Mouse (Mus musculus) lung, postnatal 0 days (tissue): ENCODE results near the gene Lrp10. TPM values are rescaled to one million over a fixed set of nuclear protein-coding genes. Genes with fewer than 3 reads are reported as not detected.

ENCODE experiments used
- ATAC-seq: fragments of 200-750 bp; cut with Nextera tagmentation; 2 replicates; pipeline ENCODE4 v1.8.0; 2017; ENCODE audit warnings: moderate library complexity
- DNase-seq: peaks from one replicate; pipeline ENCODE4 v3.0.0-alpha.2; 2016; ENCODE audit warnings: low spot score
- H3K27ac ChIP-seq: fragments of 300-500 bp; sonication (generic); 2 replicates; pipeline ENCODE4 v1.5.1; 2014; ENCODE audit warnings: antibody characterized with exemption, mild to moderate bottlenecking, low read length, mixed read lengths
- H3K27me3 ChIP-seq: fragments of 300-500 bp; sonication (generic); replicated peaks from 2 replicates; pipeline ENCODE4 v1.6.1; 2014; ENCODE audit warnings: low read length, mixed read lengths; ENCODE audit not compliant: insufficient read depth
- H3K36me3 ChIP-seq: fragments of 300-500 bp; sonication (generic); 2 replicates; pipeline ENCODE4 v1.6.1; 2014; ENCODE audit warnings: low read length, mixed read lengths; ENCODE audit not compliant: insufficient read depth
- H3K4me1 ChIP-seq: fragments of 300-500 bp; sonication (generic); 2 replicates; pipeline ENCODE4 v1.6.1; 2014; ENCODE audit warnings: antibody characterized with exemption, low read depth, low read length, mixed read lengths; ENCODE audit not compliant: insufficient read depth
- H3K4me2 ChIP-seq: fragments of 300-500 bp; sonication (generic); replicated peaks from 2 replicates; pipeline ENCODE4 v1.6.1; 2014; ENCODE audit warnings: low read depth, mild to moderate bottlenecking, low read length, moderate library complexity, mixed read lengths
- H3K4me3 ChIP-seq: fragments of 300-500 bp; sonication (generic); 2 replicates; pipeline ENCODE4 v1.5.1; 2014; ENCODE audit warnings: low read depth, low read length
- H3K9ac ChIP-seq: fragments of 300-500 bp; sonication (generic); replicated peaks from 2 replicates; pipeline ENCODE4 v1.6.1; 2014; ENCODE audit warnings: low read depth, mild to moderate bottlenecking
- H3K9me3 ChIP-seq: fragments of 300-500 bp; sonication (generic); 2 replicates; pipeline ENCODE4 v1.6.1; 2016; ENCODE audit warnings: low read length, mixed read lengths
- CTCF ChIP-seq: IDR thresholded peaks from 2 replicates; pipeline ENCODE4 v1.5.1; 2016; ENCODE audit warnings: antibody characterized with exemption, mild to moderate bottlenecking
- EP300 ChIP-seq: IDR thresholded peaks from 2 replicates; pipeline ENCODE4 v1.6.1; 2016; ENCODE audit warnings: antibody characterized with exemption, mild to moderate bottlenecking, control low read depth
- WGBS: fragments of 180-500 bp; shearing (Covaris S2); extraction: QIAGEN DNeasy Blood & Tissue Kit; methylation state at CpG from one replicate; pipeline ENCODE4 v1.1.7; 2014; 5-methylcytosine and 5-hydroxymethylcytosine counted together
- polyA plus RNA-seq: library from polyadenylated mRNA; unstranded; fragments of >200 nt; fragmentation: Nextera tagmentation; extraction: Ambion mirVana; gene quantifications from 2 replicates; pipeline ENCODE4 v1.2.1, GENCODE M21; 2015

Gene Lrp10
- polyA plus RNA-seq, 1 experiment from 2014 or later, result 96.5 TPM

DNA sequence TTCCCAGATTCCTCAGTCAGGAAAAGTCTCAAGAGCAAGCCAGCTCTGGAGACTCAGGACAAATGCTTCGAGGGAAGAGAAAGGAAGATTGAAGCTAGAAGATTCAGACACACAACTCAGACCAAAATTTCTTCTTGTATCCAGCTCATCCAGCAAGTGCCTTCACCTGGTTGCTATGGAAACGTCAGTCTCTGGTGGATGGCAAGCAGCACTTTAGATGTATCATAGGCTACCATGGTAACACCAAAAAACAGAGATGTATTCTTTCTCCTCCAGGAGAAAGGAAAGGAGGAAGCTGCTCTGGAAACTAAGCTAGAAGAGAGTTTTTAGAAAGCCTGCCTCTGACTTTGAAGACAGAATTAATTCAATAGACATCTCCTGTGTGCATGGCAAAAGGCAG, 23.8 kb downstream of the Lrp10 start:
- Histone ChIP-seq H3K9me3 (no peaks in the 10 kb centered on the region), H3K4me2 (no peak overlapping the region), H3K27me3 (no peaks in the 10 kb centered on the region), H3K36me3 (no peaks in the 10 kb centered on the region), H3K27ac (no peak overlapping the region), H3K9ac (no peak overlapping the region), H3K4me3 (no peak overlapping the region), H3K4me1 (no peaks in the 10 kb centered on the region)
- TF ChIP-seq CTCF, result no peak
- no peak for TF ChIP-seq EP300
- DNase-seq (no peak), ATAC-seq (no peak)
- 51% methylated on average over 2 of the region's 2 CpGs for WGBS

DNA sequence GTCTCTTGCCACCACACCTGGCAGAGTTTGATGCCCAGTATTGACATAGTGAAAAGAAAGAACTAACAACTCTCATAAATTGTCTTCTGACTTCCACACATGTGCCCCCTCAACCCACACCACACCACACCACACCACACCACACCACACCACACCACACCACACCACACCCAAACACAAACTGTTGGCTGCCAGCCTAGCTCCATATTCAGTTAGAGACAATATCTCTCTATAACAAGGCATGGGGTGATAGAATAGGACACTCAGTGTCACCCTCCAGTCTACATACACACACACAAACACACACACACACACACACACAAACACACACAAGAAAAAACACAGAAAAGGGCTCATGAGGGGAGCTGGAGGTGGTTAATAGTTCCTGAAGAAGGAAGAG, 24.4 kb downstream of the Lrp10 start:
- no peak for TF ChIP-seq EP300
- no peak for TF ChIP-seq CTCF
- H3K9me3 ChIP-seq, result no peaks in the 10 kb centered on the region
- no peaks in the 10 kb centered on the region for H3K27me3 ChIP-seq
- H3K36me3 ChIP-seq, result no peaks in the 10 kb centered on the region
- no peak overlapping the region for H3K4me2 ChIP-seq
- H3K27ac ChIP-seq, result no peak overlapping the region
- DNase-seq (no peak), ATAC-seq (no peak)
- no peak overlapping the region for H3K9ac ChIP-seq
- H3K4me3 ChIP-seq, result no peak overlapping the region
- H3K4me1 ChIP-seq, result no peaks in the 10 kb centered on the region

DNA sequence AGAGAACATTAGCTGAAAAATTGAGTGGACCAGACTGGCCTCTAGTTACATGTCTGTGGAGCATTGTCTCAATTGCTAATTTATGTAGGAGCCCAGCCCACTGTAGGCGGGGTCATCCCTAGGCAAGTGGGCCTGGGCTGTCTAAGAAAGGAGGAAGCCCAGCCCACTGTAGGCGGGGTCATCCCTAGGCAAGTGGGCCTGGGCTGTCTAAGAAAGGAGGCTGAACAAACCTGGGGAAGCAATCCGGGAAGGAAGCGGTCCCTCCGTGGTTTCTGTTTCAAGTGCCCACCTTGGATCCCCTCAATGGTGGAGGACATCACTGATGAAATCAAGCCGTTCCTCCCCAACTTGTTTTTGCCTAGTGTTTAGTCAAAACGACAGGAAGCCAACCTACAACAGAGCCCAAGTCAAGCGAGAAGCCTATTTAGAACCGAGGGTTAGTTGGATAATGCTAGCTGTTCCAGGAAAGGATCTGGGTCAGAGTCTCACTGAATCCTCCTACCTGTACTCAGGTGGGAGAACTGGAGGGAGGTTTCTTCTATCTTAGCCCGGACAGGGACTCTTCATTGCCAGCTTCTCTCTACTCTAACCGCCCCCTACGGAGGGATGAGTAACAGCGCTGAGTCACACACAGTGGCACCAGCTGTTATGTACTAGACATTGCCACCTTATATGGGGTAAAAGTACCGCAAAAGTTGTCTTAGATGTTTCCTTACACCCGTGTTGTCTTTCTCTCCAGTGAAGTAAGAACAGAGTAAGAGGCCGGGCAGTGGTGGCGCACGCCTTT, 28.6 kb downstream of the Lrp10 start:
- Histone ChIP-seq H3K27ac (no peak overlapping the region), H3K27me3 (no peaks in the 10 kb centered on the region), H3K4me2 (no peak overlapping the region), H3K4me1 (no peaks in the 10 kb centered on the region), H3K9me3 (no peaks in the 10 kb centered on the region), H3K36me3 (no peaks in the 10 kb centered on the region), H3K9ac (no peak overlapping the region), H3K4me3 (no peak overlapping the region)
- TF ChIP-seq CTCF, result no peak
- no peak for TF ChIP-seq EP300
- WGBS, result 65% methylated on average over 18 of the region's 18 CpGs
- ATAC-seq (peak; percentile 88), DNase-seq (peak; percentile 40)

DNA sequence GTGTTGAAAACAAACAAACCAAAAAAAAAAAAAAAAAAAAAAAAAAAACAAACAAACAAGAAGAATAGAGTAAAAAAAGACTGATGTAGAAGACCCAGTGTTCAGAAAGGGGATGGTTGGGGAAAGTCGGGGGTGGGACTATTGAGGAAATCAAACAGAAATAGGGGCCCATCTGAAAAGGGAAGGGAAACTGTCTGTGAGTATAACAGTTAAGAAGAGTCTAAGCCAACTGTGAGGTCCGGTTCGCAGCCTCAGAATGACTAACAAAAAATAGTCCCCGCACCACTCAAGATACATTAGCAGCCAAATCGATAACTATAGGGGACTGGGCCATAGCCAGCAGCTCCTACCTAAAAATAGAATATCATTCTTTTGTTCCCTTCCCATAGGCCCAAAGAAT, 29.3 kb downstream of the Lrp10 start:
- Histone ChIP-seq H3K27ac (no peak overlapping the region), H3K9ac (no peak overlapping the region), H3K36me3 (no peaks in the 10 kb centered on the region), H3K9me3 (no peaks in the 10 kb centered on the region), H3K4me1 (no peaks in the 10 kb centered on the region), H3K4me3 (no peak overlapping the region), H3K27me3 (no peaks in the 10 kb centered on the region), H3K4me2 (no peak overlapping the region)
- no peak for DNase-seq
- no peak for ATAC-seq
- no peak for TF ChIP-seq CTCF
- no peak for TF ChIP-seq EP300
- 93% methylated on average over 5 of the region's 5 CpGs for WGBS

DNA sequence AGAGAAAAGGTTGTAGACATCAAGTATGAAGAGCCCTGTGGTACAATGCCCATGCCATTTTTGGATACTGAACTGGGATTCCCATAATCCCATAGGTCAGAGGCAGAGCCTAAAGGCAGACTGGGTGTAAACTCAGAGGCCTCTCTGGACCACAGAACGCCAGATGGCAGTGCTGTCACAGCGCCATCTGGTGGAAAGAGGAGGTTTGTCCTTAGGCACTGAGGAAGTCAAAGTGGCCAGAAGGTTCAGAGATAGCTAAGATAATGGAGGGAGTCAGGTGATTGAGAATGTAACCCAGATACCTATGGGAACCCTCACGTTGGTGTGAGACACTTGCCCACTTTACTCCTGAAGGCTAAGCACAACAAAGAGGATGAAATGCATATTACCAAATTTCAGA, 30.3 kb downstream of the Lrp10 start:
- no peak overlapping the region for H3K27ac ChIP-seq
- H3K9ac ChIP-seq, result no peak overlapping the region
- TF ChIP-seq CTCF, result peak; percentile 96
- TF ChIP-seq EP300, result no peak
- no peak overlapping the region for H3K4me3 ChIP-seq
- 4% methylated on average over 3 of the region's 3 CpGs for WGBS
- no peak overlapping the region for H3K4me2 ChIP-seq
- DNase-seq (peak; percentile 81), ATAC-seq (peak; percentile 78)
- H3K36me3 ChIP-seq, result no peaks in the 10 kb centered on the region
- H3K4me1 ChIP-seq, result no peaks in the 10 kb centered on the region
- H3K9me3 ChIP-seq, result no peaks in the 10 kb centered on the region
- no peaks in the 10 kb centered on the region for H3K27me3 ChIP-seq

DNA sequence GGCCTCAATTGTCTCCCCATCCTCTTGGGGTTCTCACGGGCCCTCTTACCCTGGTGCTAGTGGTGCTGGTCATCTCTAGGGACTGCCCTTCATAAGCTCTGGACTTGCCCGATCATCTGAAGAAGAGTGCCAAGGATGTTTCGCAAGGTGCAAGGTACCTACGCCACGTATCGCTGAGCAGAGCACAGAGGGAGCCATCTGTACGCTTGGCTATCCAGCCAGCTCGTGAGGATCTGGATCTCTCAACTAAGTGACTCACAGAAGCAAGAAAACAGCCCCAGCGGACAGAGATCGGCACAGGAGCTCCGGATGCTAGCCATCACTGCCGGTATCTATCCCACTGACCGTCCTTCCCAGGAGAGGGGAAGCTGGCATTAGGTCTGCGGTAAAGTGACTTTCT, 32.8 kb downstream of the Lrp10 start:
- no peak for ATAC-seq
- 83% methylated on average over 14 of the region's 14 CpGs for WGBS
- TF ChIP-seq CTCF (no peak), EP300 (no peak)

More for the DNA sequence above, 32.8 kb downstream of the Lrp10 start:
- Histone ChIP-seq H3K4me2 (no peak overlapping the region), H3K4me3 (no peak overlapping the region), H3K27me3 (no peaks in the 10 kb centered on the region), H3K4me1 (no peaks in the 10 kb centered on the region), H3K36me3 (no peaks in the 10 kb centered on the region), H3K9me3 (no peaks in the 10 kb centered on the region), H3K27ac (no peak overlapping the region), H3K9ac (no peak overlapping the region)
- no peak for DNase-seq
